Mouse (Mus musculus): Measurements from ENCODE around the gene Acsm2.

The Acsm2 gene

DNA sequence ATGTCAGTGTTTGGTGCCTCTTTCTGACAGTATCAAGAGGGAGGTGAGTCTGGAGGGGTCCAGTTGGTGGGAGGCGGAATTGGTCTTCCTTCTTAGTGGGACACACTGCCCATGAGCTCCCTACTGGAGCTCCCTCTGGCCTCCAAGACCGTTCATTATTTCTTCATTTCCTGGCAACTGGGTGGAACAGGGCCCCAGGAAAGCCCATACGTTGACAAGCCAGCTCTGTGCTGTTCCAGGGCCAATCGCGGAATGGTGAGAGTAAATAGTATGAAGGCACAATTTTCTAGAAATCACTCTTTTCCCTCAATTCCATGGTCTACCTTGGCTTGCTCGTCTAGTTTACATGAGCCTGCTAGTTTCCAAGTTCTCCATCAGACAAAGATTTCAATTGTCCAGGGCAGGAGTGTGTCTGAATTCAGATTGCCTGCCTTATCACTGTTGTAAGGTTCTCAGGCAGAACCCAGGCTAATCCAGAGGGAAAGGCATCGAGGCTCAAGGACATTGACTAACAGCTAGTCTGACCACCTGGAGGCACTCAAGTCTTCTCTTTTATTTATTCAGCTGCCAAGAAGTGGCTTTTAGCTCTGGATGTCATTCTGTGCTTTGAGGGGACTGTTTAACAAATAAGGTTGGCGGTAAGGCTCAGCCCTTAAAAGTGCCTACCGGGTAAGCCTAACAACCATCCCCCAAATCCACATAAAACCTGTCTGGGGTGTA is 53.8 kb downstream of the Acsm2 start:
- TF ChIP-seq GATA4 (IDR thresholded peaks at IDR 0.05; ENCODE audit: insufficient replicate concordance, low read length) = no peak

- TF ChIP-seq GATA4 (IDR thresholded peaks at IDR 0.05; ENCODE audit: insufficient replicate concordance, low read length) = no peak
Observed at GRCm38 (mm10) chr7:119616531-119616930, 62.4 kb downstream of the Acsm2 start.

DNA sequence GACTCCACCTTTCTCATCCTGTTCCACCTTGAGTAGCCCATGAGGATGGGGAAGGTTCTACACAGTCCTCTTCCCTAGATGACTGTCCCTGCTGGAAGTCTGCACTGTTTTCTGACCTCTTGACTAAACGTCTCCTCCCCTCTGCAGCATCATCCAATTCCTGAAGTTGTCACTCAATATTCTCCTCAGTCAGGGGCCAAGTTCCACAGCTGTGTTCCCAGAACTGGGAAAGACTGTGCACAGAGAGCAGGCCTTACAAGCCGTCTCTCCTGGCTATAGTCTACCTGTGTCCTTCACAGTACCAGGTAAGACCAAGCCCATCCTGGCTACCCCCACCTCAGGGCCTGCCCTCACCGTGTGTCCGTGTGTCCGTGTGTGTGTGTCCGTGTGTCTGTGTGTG is 63.5 kb downstream of the Acsm2 start:
- TF ChIP-seq GATA4 (IDR thresholded peaks at IDR 0.05; ENCODE audit: insufficient replicate concordance, low read length) = no peak

GRCm38 (mm10) chr7:119618209-119618935 is 64.2 kb downstream of the Acsm2 start:
- TF ChIP-seq GATA4 (IDR thresholded peaks at IDR 0.05; ENCODE audit: insufficient replicate concordance, low read length) = no peak

GRCm38 (mm10) chr7:119620157-119620556 is 66.0 kb downstream of the Acsm2 start:
- no peak for TF ChIP-seq GATA4 (IDR thresholded peaks at IDR 0.05; ENCODE audit: insufficient replicate concordance, low read length)

DNA sequence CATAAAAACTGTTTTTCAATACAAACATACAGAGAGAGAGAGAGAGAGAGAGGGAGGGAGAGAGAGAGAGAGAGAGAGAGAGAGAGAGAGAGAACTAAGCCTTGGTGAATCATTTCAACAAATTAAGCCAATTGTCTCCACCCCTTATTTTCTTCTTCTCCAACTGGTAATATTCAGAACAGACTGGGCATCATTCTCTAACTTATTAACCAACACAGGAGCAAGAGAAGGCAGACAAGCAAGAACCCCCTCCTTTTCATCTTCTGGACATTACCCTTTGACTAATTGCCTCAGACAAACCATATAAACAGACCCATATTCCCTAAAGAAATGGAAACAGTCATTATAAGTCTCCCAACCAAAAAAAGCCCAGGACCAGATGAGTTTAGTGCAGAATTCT is 84.6 kb downstream of the Acsm2 start:
- no peak for TF ChIP-seq GATA4 (IDR thresholded peaks at IDR 0.05; ENCODE audit: insufficient replicate concordance, low read length)

GRCm38 (mm10) chr7:119642307-119642706 is 88.2 kb downstream of the Acsm2 start:
- no peak for TF ChIP-seq GATA4 (IDR thresholded peaks at IDR 0.05; ENCODE audit: insufficient replicate concordance, low read length)

All from liver, adult (tissue).